Mouse (Mus musculus) MEL (cell line): ENCODE results near the gene Fcrl1. TPM values are rescaled to one million over a fixed set of nuclear protein-coding genes. Genes with fewer than 3 reads are reported as not detected.
"Not testable (repeated sequence)": the region's sequence is repeated elsewhere in the genome, so short reads cannot be mapped to it uniquely, and the experiment has no call there.

Experiments used
- DNase-seq: peaks from one replicate; pipeline ENCODE4 v3.0.0; 2011; ENCODE audit warnings: low read depth, low spot score
- H3K27ac ChIP-seq: 2 replicates; pipeline ENCODE4 v1.5.1; 2012; ENCODE audit warnings: low read depth, mild to moderate bottlenecking, control low read depth, low read length, moderate library complexity; ENCODE audit not compliant: control insufficient read depth
- H3K27me3 ChIP-seq, 2 experiments: fragments of 150-350 bp in 1 of 2; sonication (generic) in 1 of 2; 2 replicates each; pipeline ENCODE4 v1.6.1; 2012; ENCODE audit warnings: low read length in 2 of 2, mild to moderate bottlenecking in 2 of 2, improper control_type of control experiment in 1 of 2, moderate library complexity in 1 of 2; ENCODE audit not compliant: insufficient read depth in 2 of 2, control insufficient read depth in 1 of 2
- H3K36me3 ChIP-seq, 2 experiments: 2 replicates each; pipeline ENCODE4 v1.6.1; 2012 to 2014; ENCODE audit warnings: low read length in 2 of 2, improper control_type of control experiment in 1 of 2, inconsistent platforms in 1 of 2, mild to moderate bottlenecking in 1 of 2; ENCODE audit not compliant: insufficient read depth in 2 of 2, control insufficient read depth in 1 of 2
- H3K4me1 ChIP-seq, 2 experiments: fragments of 150-350 bp in 1 of 2; sonication (generic) in 1 of 2; 2 replicates each; pipeline ENCODE4 v1.6.1; 2012; ENCODE audit warnings: low read length in 2 of 2, improper control_type of control experiment in 1 of 2, mild to moderate bottlenecking in 1 of 2; ENCODE audit not compliant: insufficient read depth in 2 of 2, control insufficient read depth in 1 of 2
- H3K4me3 ChIP-seq, 2 experiments: fragments of 150-350 bp in 1 of 2; sonication (generic) in 1 of 2; 2 replicates each; pipeline ENCODE4 v1.5.1; 2012; ENCODE audit warnings: low read depth in 2 of 2, low read length in 2 of 2, mild to moderate bottlenecking in 2 of 2, moderate library complexity in 2 of 2, control low read depth in 1 of 2, improper control_type of control experiment in 1 of 2; ENCODE audit not compliant: control insufficient read depth in 1 of 2, insufficient read depth in 1 of 2
- H3K79me2 ChIP-seq: 2 replicates; pipeline ENCODE4 v1.6.1; 2012; ENCODE audit warnings: mild to moderate bottlenecking, low read length, moderate library complexity; ENCODE audit not compliant: control insufficient read depth, poor library complexity, insufficient read depth
- H3K9ac ChIP-seq: 2 replicates; pipeline ENCODE4 v1.6.1; 2012; ENCODE audit warnings: low read depth, mild to moderate bottlenecking, control low read depth, low read length, moderate library complexity; ENCODE audit not compliant: control insufficient read depth, poor library complexity, severe bottlenecking
- H3K9me3 ChIP-seq: fragments of 150-350 bp; sonication (generic); replicated peaks from 2 replicates; pipeline ENCODE4 v1.6.1; 2012; ENCODE audit warnings: mild to moderate bottlenecking, low read length, improper control_type of control experiment, moderate library complexity; ENCODE audit not compliant: insufficient read depth
- BHLHE40 ChIP-seq: IDR thresholded peaks from 2 replicates; pipeline ENCODE4 v1.6.1; 2012; ENCODE audit warnings: low read depth, mild to moderate bottlenecking, inconsistent platforms, low read length, improper control_type of control experiment, borderline replicate concordance
- CHD1 ChIP-seq: IDR thresholded peaks from 2 replicates; pipeline ENCODE4 v1.6.1; 2012; ENCODE audit warnings: low read depth, mild to moderate bottlenecking, inconsistent platforms, low read length, improper control_type of control experiment
- EP300 ChIP-seq, 2 experiments: IDR thresholded peaks; 2 replicates each; pipeline ENCODE4 v1.6.1; 2011; ENCODE audit warnings: improper control_type of control experiment in 2 of 2, low read length in 2 of 2, low read depth in 1 of 2, mild to moderate bottlenecking in 1 of 2
- ETS1 ChIP-seq: IDR thresholded peaks from 2 replicates; pipeline ENCODE4 v1.6.1; 2012; ENCODE audit warnings: low read depth, mild to moderate bottlenecking, inconsistent platforms, low read length, improper control_type of control experiment, moderate library complexity
- GATA1 ChIP-seq: IDR thresholded peaks from 2 replicates; pipeline ENCODE4 v1.6.1; 2011; ENCODE audit warnings: low read depth, low read length, improper control_type of control experiment
- HCFC1 ChIP-seq: IDR thresholded peaks from 2 replicates; pipeline ENCODE4 v1.6.1; 2012; ENCODE audit warnings: low read depth, mild to moderate bottlenecking, inconsistent platforms, low read length, improper control_type of control experiment, moderate library complexity
- MAX ChIP-seq: IDR thresholded peaks from 2 replicates; pipeline ENCODE4 v1.6.1; 2011; ENCODE audit warnings: low read length, improper control_type of control experiment
- MAZ ChIP-seq: IDR thresholded peaks from 2 replicates; pipeline ENCODE4 v1.6.1; 2012; ENCODE audit warnings: low read depth, mild to moderate bottlenecking, inconsistent platforms, low read length, improper control_type of control experiment
- MEF2A ChIP-seq: IDR thresholded peaks from 2 replicates; pipeline ENCODE4 v1.6.1; 2014; ENCODE audit warnings: low read depth, mild to moderate bottlenecking, inconsistent platforms, low read length, improper control_type of control experiment; ENCODE audit not compliant: poor library complexity, insufficient replicate concordance, severe bottlenecking; ENCODE audit errors: extremely low read depth
- MXI1 ChIP-seq: IDR thresholded peaks from 2 replicates; pipeline ENCODE4 v1.6.1; 2011; ENCODE audit warnings: mild to moderate bottlenecking, low read depth, low read length, improper control_type of control experiment
- MYB ChIP-seq: IDR thresholded peaks from 2 replicates; pipeline ENCODE4 v1.6.1; 2011; ENCODE audit warnings: mild to moderate bottlenecking, low read depth, low read length, improper control_type of control experiment
- MYC ChIP-seq: IDR thresholded peaks from 2 replicates; pipeline ENCODE4 v1.6.1; 2011; ENCODE audit warnings: low read depth, mild to moderate bottlenecking, low read length, improper control_type of control experiment, moderate library complexity
- NELFE ChIP-seq: IDR thresholded peaks from 2 replicates; pipeline ENCODE4 v1.6.1; 2011; ENCODE audit warnings: low read depth, low read length, improper control_type of control experiment
- POLR2AphosphoS2 ChIP-seq: IDR thresholded peaks from 2 replicates; pipeline ENCODE4 v1.6.1; 2011; ENCODE audit warnings: low read length, improper control_type of control experiment
- RAD21 ChIP-seq: IDR thresholded peaks from 2 replicates; pipeline ENCODE4 v1.6.1; 2011; ENCODE audit warnings: mild to moderate bottlenecking, low read depth, low read length, improper control_type of control experiment
- RCOR1 ChIP-seq: IDR thresholded peaks from 2 replicates; pipeline ENCODE4 v1.6.1; 2012; ENCODE audit warnings: low read depth, mild to moderate bottlenecking, inconsistent platforms, low read length, improper control_type of control experiment
- SIN3A ChIP-seq: IDR thresholded peaks from 2 replicates; pipeline ENCODE4 v1.6.1; 2012; ENCODE audit warnings: low read length, improper control_type of control experiment, inconsistent platforms
- TAL1 ChIP-seq: IDR thresholded peaks from 2 replicates; pipeline ENCODE4 v1.6.1; 2012; ENCODE audit warnings: mild to moderate bottlenecking, inconsistent platforms, low read length, moderate library complexity, mixed read lengths
- TCF12 ChIP-seq: IDR thresholded peaks from 2 replicates; pipeline ENCODE4 v1.6.1; 2014; ENCODE audit warnings: low read depth, mild to moderate bottlenecking, inconsistent platforms, low read length, improper control_type of control experiment, moderate library complexity
- USF1 ChIP-seq: IDR thresholded peaks from 2 replicates; pipeline ENCODE4 v1.6.1; 2014; ENCODE audit warnings: low read depth, mild to moderate bottlenecking, inconsistent platforms, low read length, improper control_type of control experiment, moderate library complexity
- USF2 ChIP-seq, 2 experiments: IDR thresholded peaks; 2 replicates each; pipeline ENCODE4 v1.6.1; 2011 to 2012; ENCODE audit warnings: improper control_type of control experiment in 2 of 2, low read length in 2 of 2, borderline replicate concordance in 1 of 2, inconsistent platforms in 1 of 2, low read depth in 1 of 2, mild to moderate bottlenecking in 1 of 2; ENCODE audit not compliant: insufficient read depth in 1 of 2
- ZNF384 ChIP-seq: IDR thresholded peaks from 2 replicates; pipeline ENCODE4 v1.6.1; 2012; ENCODE audit warnings: low read depth, mild to moderate bottlenecking, inconsistent platforms, low read length, improper control_type of control experiment
- polyA plus RNA-seq, 2 experiments: library from polyadenylated mRNA; stranded (reverse) in 1 of 2; unstranded in 1 of 2; fragments of >175 nt in 1 of 2; fragments of >200 nt in 1 of 2; gene quantifications; 2 replicates each; pipeline versions ENCODE4 v1.2.1 to v1.2.4; 2012; ENCODE audit warnings: low replicate concordance in 2 of 2, low read depth in 1 of 2; ENCODE audit not compliant: insufficient read length in 2 of 2, insufficient read depth in 1 of 2, missing spikeins in 1 of 2
- total RNA-seq: library from RNA; depleted of rRNA; stranded (reverse); fragments of 300-350 nt; gene quantifications from 2 replicates; pipeline ENCODE4 v1.2.3, GENCODE M21; 2012

Gene Fcrl1
- total and polyA plus RNA-seq, 3 experiments = 0.07 TPM; not detected in 2

- Histone ChIP-seq H3K27me3 (peaks cover 0 to 1% of the 10 kb centered on the region in 2 experiments; a peak in 1 of 4 replicates), H3K36me3 (no peaks in the 10 kb centered on the region), H3K4me3 (no peak overlapping the region), H3K9ac (no peak overlapping the region), H3K4me1 (no peaks in the 10 kb centered on the region), H3K27ac (no peak overlapping the region), H3K79me2 (no peaks in the 10 kb centered on the region), H3K9me3 (no peaks in the 10 kb centered on the region)
- TF ChIP-seq RCOR1 (no peak), SIN3A (no peak), MXI1 (no peak), USF1 (no peak), MYB (no peak), USF2 (IDR thresholded peaks at IDR 0.05; ENCODE audit: borderline replicate concordance in 1 of 2, insufficient read depth in 1 of 2, low read depth in 1 of 2, low read length in 2 of 2) (no peak), CHD1 (no peak), GATA1 (no peak), MAX (no peak)
- no peak for DNase-seq
Measured at GRCm38 (mm10) chr3:87377228-87377627, 1.0 kb downstream of the Fcrl1 start.

GRCm38 (mm10) chr3:87377719-87378118 is 1.5 kb downstream of the Fcrl1 start:
- H3K4me3 ChIP-seq = no peak overlapping the region
- H3K27ac ChIP-seq = no peak overlapping the region
- TF ChIP-seq EP300 (IDR thresholded peaks at IDR 0.05; ENCODE audit: low read depth in 1 of 2, low read length in 2 of 2) (no peak), NELFE (no peak), USF2 (IDR thresholded peaks at IDR 0.05; ENCODE audit: borderline replicate concordance in 1 of 2, insufficient read depth in 1 of 2, low read depth in 1 of 2, low read length in 2 of 2) (no peak), TCF12 (no peak), BHLHE40 (no peak), ETS1 (no peak), TAL1 (no peak), POLR2AphosphoS2 (no peak), RAD21 (no peak), ZNF384 (no peak), SIN3A (no peak), MEF2A (no peak), HCFC1 (no peak), MYC (no peak), MAZ (no peak)
- no peaks in the 10 kb centered on the region for H3K79me2 ChIP-seq
- no peak for DNase-seq
- H3K27me3 ChIP-seq = peaks cover 0 to 1% of the 10 kb centered on the region in 2 experiments; a peak in 1 of 4 replicates
- no peaks in the 10 kb centered on the region for H3K4me1 ChIP-seq
- H3K9me3 ChIP-seq = no peaks in the 10 kb centered on the region
- H3K36me3 ChIP-seq = no peaks in the 10 kb centered on the region
- H3K9ac ChIP-seq = no peak overlapping the region

GRCm38 (mm10) chr3:87379641-87380315 is 3.6 kb downstream of the Fcrl1 start:
- not testable (repeated sequence) for H3K36me3 ChIP-seq, H3K27me3 ChIP-seq, H3K79me2 ChIP-seq, H3K9ac ChIP-seq, H3K4me1 ChIP-seq, H3K9me3 ChIP-seq, DNase-seq, H3K27ac ChIP-seq, H3K4me3 ChIP-seq
